Mouse (Mus musculus) intestine, postnatal 0 days (tissue): ENCODE results near the gene Rnf208. TPM values are rescaled to one million over a fixed set of nuclear protein-coding genes. Genes with fewer than 3 reads are reported as not detected.

Source experiments
- ATAC-seq: fragments of 200-750 bp; cut with Nextera tagmentation; 2 replicates; pipeline ENCODE4 v1.8.0; 2017; ENCODE audit warnings: mild to moderate bottlenecking, moderate TSS enrichment, moderate library complexity
- H3K27ac ChIP-seq: fragments of 300-500 bp; sonication (generic); 2 replicates; pipeline ENCODE4 v1.5.1; 2014; ENCODE audit warnings: mild to moderate bottlenecking, low read depth, low read length, moderate library complexity
- H3K27me3 ChIP-seq: fragments of 300-500 bp; sonication (generic); replicated peaks from 2 replicates; pipeline ENCODE4 v1.6.1; 2014; ENCODE audit warnings: low read length, mixed read lengths; ENCODE audit not compliant: control insufficient read depth, insufficient read depth
- H3K36me3 ChIP-seq: fragments of 300-500 bp; sonication (generic); 2 replicates; pipeline ENCODE4 v1.6.1; 2014; ENCODE audit warnings: mild to moderate bottlenecking, moderate library complexity; ENCODE audit not compliant: control insufficient read depth, insufficient read depth
- H3K4me1 ChIP-seq: fragments of 300-500 bp; sonication (generic); replicated peaks from 2 replicates; pipeline ENCODE4 v1.6.1; 2014; ENCODE audit warnings: antibody characterized with exemption, low read length, mixed read lengths; ENCODE audit not compliant: control insufficient read depth, insufficient read depth
- H3K4me2 ChIP-seq: fragments of 300-500 bp; sonication (generic); replicated peaks from 2 replicates; pipeline ENCODE4 v1.6.1; 2014; ENCODE audit warnings: low read depth, mild to moderate bottlenecking, moderate library complexity
- H3K4me3 ChIP-seq: fragments of 300-500 bp; sonication (generic); 2 replicates; pipeline ENCODE4 v1.5.1; 2014; ENCODE audit warnings: low read depth, low read length
- H3K9ac ChIP-seq: fragments of 300-500 bp; sonication (generic); 2 replicates; pipeline ENCODE4 v1.6.1; 2014; ENCODE audit warnings: mild to moderate bottlenecking, low read depth, low read length
- H3K9me3 ChIP-seq: fragments of 300-500 bp; sonication (generic); 2 replicates; pipeline ENCODE4 v1.6.1; 2016; ENCODE audit warnings: mixed run types; ENCODE audit not compliant: control insufficient read depth
- CTCF ChIP-seq: sonication (generic); IDR thresholded peaks from 2 replicates; pipeline ENCODE4 v1.5.1; 2016; ENCODE audit warnings: low read depth, mild to moderate bottlenecking, control low read depth, antibody characterized with exemption, moderate library complexity
- WGBS: fragments of 180-500 bp; shearing (Covaris S2); extraction: QIAGEN DNeasy Blood & Tissue Kit; methylation state at CpG from one replicate; pipeline ENCODE4 v1.1.7; 2014; 5-methylcytosine and 5-hydroxymethylcytosine counted together
- polyA plus RNA-seq: library from polyadenylated mRNA; unstranded; fragments of >200 nt; fragmentation: Nextera tagmentation; extraction: Ambion mirVana; gene quantifications from 2 replicates; pipeline ENCODE4 v1.2.1, GENCODE M21; 2015

The Rnf208 gene
- polyA plus RNA-seq, 1 experiment from 2014 or later, result 51.9 TPM

DNA sequence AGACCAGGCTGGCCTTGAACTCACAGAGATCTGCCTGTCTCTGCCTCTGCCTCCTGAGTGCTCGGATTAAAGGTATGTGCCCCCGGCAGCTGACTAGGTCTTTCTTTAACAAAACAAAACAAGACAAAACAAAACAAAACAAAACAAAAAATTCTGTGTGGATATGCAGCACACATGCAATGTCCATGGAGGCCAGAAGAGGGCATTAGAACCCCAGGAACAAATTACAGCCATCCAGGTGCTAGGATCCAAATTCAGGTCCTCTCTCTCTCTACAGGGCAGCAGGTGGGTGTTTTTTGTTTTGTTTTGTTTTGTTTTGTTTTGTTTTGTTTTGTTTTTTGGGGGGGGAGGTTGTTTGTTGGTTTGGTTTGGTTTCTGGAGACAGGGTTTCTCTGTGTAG, 16.8 kb downstream of the Rnf208 start:
- Histone ChIP-seq H3K9me3 (no peaks in the 10 kb centered on the region), H3K4me3 (no peak overlapping the region), H3K27me3 (no peaks in the 10 kb centered on the region), H3K27ac (no peak overlapping the region), H3K4me1 (no peaks in the 10 kb centered on the region), H3K4me2 (no peak overlapping the region), H3K36me3 (no peaks in the 10 kb centered on the region), H3K9ac (no peak overlapping the region)
- peak; percentile 72 for TF ChIP-seq CTCF
- no peak for ATAC-seq
- WGBS, result 66% methylated on average over 2 of the region's 2 CpGs

DNA sequence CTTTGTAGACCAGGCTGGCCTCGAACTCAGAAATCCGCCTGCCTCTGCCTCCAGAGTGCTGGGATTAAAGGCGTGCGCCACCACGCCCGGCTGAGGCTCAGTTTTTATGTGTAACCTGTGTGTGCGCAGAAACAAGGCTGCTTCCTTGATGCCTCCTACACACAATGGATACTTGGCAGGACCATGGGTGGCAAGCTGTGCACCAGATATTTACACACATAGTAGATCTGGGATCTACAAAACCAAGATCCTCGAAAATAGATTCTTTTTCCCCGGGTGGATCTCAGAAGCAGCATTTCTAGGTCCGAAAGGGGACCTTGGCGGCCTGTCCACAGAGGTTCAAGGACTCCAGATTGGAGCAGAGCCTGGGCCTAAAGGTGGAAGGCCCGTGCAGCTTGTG, 19.8 kb downstream of the Rnf208 start:
- H3K4me1 ChIP-seq, result no peaks in the 10 kb centered on the region
- H3K9me3 ChIP-seq, result no peaks in the 10 kb centered on the region
- no peaks in the 10 kb centered on the region for H3K36me3 ChIP-seq
- H3K27ac ChIP-seq, result peak overlapping the region; percentile 82
- no peaks in the 10 kb centered on the region for H3K27me3 ChIP-seq
- TF ChIP-seq CTCF, result no peak
- H3K4me2 ChIP-seq, result peak overlapping the region; percentile 94
- ATAC-seq, result no peak
- H3K4me3 ChIP-seq, result peak overlapping the region; percentile 92
- 0 out of 2 replicates have a peak overlapping the region, but pooled peaks have one; percentile 78 for H3K9ac ChIP-seq
- WGBS, result 34% methylated on average over 12 of the region's 12 CpGs

DNA sequence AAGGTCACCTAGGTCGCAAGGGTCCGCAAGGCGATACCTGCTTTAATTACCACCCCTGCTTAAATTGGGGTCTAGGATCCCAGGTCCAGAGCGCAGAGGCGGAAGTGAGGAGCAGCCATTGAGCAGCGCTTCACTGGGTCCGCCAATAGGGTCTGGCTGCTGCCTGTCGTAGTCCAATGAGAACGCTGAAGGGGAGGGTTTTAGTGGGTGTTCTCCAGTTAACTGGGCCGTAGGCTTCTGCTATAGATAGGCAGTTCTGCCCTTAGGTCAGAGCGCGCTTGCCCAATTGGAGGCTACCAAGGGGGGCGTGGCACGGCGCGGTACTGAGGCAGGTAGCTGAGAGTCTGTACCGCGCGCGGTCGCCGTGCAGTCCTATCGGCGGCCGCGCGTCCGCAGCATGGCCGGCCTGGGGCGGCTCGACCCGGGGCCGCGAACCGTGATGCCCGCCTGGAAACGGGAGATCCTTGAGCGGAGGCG, 20.3 kb downstream of the Rnf208 start, which contains the start of gene Tprn:
Gene Tprn (plus strand): TSS at position 328 of the 477 bp plus-strand sequence.
- Histone ChIP-seq H3K4me3 (peak within 1 kb of the TSS; percentile 92), H3K4me1 (no peaks in the 10 kb centered on the region), H3K9me3 (no peaks in the 10 kb centered on the region), H3K27me3 (no peaks in the 10 kb centered on the region), H3K36me3 (no peaks in the 10 kb centered on the region), H3K27ac (peak within 1 kb of the TSS; percentile 93), H3K4me2 (peak within 1 kb of the TSS; percentile 94), H3K9ac (peak within 1 kb of the TSS; percentile 78)
- no peak for TF ChIP-seq CTCF
- 0% methylated on average over 39 of the region's 39 CpGs for WGBS
- ATAC-seq, result peak; percentile 80

DNA sequence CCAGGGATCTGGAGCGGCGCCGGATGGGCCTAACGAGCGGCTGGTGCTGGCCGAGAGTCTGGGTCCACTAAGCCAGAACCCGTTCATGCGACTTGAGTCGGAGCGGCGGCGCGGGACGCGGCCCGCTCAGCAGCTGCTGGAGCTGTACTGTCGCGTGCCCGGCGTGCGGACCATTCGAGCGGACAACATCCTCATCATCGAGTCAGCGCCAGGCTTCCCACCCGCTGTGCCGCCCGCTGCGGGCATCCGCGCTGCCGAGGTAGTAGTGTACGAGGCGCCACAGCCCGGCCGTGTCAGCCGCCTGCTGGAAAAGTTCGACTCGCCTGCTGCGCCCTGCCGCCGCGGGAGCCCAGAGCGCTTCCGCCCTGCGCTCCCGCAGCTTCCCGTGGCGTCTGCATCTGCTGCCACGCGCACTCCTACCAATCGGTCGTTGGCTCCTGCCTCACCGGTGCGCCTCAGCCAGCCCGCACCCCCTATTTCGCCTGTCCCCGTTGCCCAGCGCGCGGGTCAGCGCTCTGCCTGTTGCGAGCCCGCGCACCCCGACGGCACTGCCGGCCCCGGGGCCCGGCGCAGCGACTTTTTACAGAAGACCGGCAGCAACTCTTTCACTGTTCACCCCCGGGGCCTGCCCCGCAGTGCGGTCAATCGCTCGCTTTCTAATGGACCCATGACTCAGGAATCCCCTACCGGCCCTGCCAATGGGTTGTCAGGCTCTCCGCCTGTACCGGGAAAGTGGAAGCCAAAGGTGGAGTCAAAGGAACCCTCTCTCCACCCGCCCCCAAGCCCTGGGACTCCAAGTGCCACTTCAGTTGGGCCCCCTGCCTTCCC, 21.0 kb downstream of the Rnf208 start:
- peak; percentile 20; the same call in 1 of the 2 replicates for TF ChIP-seq CTCF
- peak overlapping the region; percentile 78 for H3K9ac ChIP-seq
- peak overlapping the region; percentile 93 for H3K27ac ChIP-seq
- peak overlapping the region; percentile 94 for H3K4me2 ChIP-seq
- ATAC-seq, result no peak
- H3K4me1 ChIP-seq, result no peaks in the 10 kb centered on the region
- H3K36me3 ChIP-seq, result peaks cover under 1% of the 10 kb centered on the region; the same call in 1 of the 2 replicates
- no peaks in the 10 kb centered on the region for H3K27me3 ChIP-seq
- H3K4me3 ChIP-seq, result peak overlapping the region; percentile 92
- no peaks in the 10 kb centered on the region for H3K9me3 ChIP-seq
- WGBS, result 0% methylated on average over 79 of the region's 82 CpGs

DNA sequence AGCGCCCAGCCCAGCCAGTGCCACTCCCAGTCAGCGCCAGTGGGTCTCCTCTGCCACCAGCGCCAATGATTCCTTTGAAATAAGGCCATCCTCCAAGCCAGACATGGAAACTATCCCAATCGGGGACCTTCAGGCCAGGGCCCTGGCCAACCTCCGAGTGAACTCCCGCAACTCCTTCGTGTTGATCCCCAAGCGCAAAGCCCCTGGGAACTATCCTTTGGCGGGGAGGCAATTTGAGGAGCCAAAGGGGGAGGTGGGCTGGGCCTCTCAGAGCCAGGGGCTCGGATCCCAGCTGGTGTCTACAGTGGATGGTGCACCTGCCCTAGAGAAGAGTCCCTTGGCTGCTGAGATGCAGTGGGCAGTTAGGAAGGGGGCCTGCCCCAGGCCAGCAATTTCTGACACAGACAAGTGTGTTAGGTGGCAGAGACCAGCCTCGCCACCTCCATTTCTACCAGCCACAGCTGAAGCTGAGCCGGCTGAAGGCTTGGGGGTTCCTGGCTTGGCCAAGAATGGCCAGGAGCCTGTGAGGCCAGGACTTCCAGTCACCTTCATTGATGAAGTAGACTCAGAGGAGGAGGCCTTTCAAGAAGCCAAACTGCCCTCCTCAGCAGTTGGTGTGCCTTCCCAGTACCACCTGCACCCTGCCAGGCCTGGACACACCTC, 21.7 kb downstream of the Rnf208 start:
- peak overlapping the region; percentile 93 for H3K27ac ChIP-seq
- no peak for ATAC-seq

DNA sequence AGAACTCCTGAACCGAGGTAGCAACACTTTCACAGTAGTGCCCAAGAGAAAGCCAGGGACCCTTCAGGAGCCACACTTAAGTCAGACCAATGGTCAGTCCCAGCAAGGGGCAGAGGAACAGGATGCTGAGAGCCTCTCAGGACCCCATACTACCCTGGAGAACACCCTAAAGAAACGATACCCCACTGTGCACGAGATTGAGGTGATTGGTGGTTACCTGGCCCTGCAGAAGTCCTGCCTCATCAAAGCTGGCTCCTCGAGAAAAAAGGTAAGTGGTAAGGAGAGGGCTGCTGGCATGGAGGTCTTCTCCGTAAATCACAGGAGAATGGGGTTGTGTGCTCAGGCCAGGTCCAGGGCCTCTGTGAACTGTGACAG, 22.2 kb downstream of the Rnf208 start:
- peaks cover 14% of the 10 kb centered on the region for H3K36me3 ChIP-seq
- ATAC-seq, result no peak
- H3K4me3 ChIP-seq, result peak overlapping the region; percentile 92
- H3K27me3 ChIP-seq, result no peaks in the 10 kb centered on the region
- H3K9ac ChIP-seq, result peak overlapping the region; percentile 78
- TF ChIP-seq CTCF, result no peak
- peak overlapping the region; percentile 94 for H3K4me2 ChIP-seq
- no peaks in the 10 kb centered on the region for H3K9me3 ChIP-seq
- H3K27ac ChIP-seq, result peak overlapping the region; percentile 93
- 48% methylated on average over 5 of the region's 5 CpGs for WGBS
- no peaks in the 10 kb centered on the region for H3K4me1 ChIP-seq

More for the DNA sequence above, 21.7 kb downstream of the Rnf208 start:
- Histone ChIP-seq H3K9ac (peak overlapping the region; percentile 78), H3K9me3 (no peaks in the 10 kb centered on the region), H3K36me3 (peaks cover 8% of the 10 kb centered on the region), H3K4me1 (no peaks in the 10 kb centered on the region), H3K27me3 (no peaks in the 10 kb centered on the region), H3K4me3 (peak overlapping the region; percentile 92), H3K4me2 (peak overlapping the region; percentile 94)
- no peak for TF ChIP-seq CTCF
- WGBS, result 21% methylated on average over 12 of the region's 12 CpGs
